Mouse (Mus musculus) heart, postnatal 0 days (tissue): ENCODE measurements around the gene Foxp1.

ENCODE experiments used
- CTCF ChIP-seq: IDR thresholded peaks from 2 replicates; pipeline ENCODE4 v1.5.1; 2016; ENCODE audit warnings: antibody characterized with exemption, control low read depth, low read depth
- EP300 ChIP-seq: IDR thresholded peaks from 2 replicates; pipeline ENCODE4 v1.6.1; 2016; ENCODE audit warnings: antibody characterized with exemption, low read depth

- TF ChIP-seq CTCF, result no peak
- no peak for TF ChIP-seq EP300
These were observed 246.2 kb downstream of the Foxp1 start for GRCm38 (mm10) chr6:99276297-99276653.
